Mouse (Mus musculus): ENCODE results near the gene Cib3. TPM values are rescaled to one million over a fixed set of nuclear protein-coding genes. Genes with fewer than 3 reads are reported as not detected.
A peak's percentile ranks its signal among the peaks of the same experiment; 100 is the strongest.

Gene Cib3
- polyA plus RNA-seq, 1 experiment from 2014 or later: not detected

DNA sequence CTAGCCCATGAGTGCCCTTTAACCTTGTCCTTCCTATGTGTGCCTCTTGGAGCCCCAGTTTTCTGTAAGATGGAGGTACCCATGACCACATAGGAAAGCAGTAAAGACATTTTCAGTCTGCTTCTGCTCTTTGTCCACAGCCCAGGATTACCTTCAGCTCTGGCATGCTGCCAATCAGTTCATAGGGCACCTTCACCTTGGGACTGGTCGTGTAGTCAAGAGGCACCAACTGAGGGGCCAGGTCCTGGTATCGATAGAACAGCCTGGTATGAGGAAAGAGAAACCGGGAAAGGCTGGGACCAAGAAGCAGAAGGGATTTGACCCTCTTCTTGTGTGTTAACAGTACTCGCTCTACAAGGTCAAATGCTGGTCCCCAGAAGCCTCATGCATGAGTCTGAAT, 2.4 kb downstream of the Cib3 start:
- no peak for ATAC-seq (ENCODE audit: insufficient read depth)
- H3K27ac ChIP-seq (replicated peaks): no peak overlapping the region
- H3K27me3 ChIP-seq: no peaks in the 10 kb centered on the region
- H3K36me3 ChIP-seq (replicated peaks): no peaks in the 10 kb centered on the region
- no peak overlapping the region for H3K4me2 ChIP-seq
- no peaks in the 10 kb centered on the region for H3K4me1 ChIP-seq (replicated peaks)
- H3K9ac ChIP-seq: no peak overlapping the region
- no peak overlapping the region for H3K4me3 ChIP-seq (replicated peaks)
- 61% methylated on average over 4 of the region's 4 CpGs for WGBS (ENCODE audit: insufficient replicate concordance)
- H3K9me3 ChIP-seq (replicated peaks): no peaks in the 10 kb centered on the region

DNA sequence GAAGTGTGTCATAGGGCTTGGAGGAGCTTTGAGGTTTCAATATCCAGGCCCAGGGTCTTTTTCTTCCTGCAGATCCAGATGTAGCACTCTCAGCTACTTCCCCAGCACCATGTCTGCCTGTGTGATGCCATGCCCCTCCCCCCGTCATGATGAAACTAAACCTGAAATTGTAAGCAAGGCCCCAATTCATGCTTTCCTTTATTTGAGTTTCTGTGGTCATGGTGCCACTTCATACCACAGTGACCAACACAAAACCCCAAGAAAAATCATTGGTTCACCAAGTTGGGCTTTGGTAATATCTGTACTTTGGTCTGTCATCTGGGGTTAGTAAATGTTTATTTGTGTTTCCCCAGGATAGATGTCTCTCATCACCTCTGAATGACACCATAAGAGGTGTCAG, 4.1 kb downstream of the Cib3 start:
- H3K36me3 ChIP-seq (replicated peaks): no peaks in the 10 kb centered on the region
- no peak for ATAC-seq (ENCODE audit: insufficient read depth)
- no peaks in the 10 kb centered on the region for H3K27me3 ChIP-seq
- 73% methylated on average over 1 of the region's 1 CpGs for WGBS (ENCODE audit: insufficient replicate concordance)
- H3K9ac ChIP-seq: no peak overlapping the region
- no peak overlapping the region for H3K4me2 ChIP-seq
- H3K9me3 ChIP-seq (replicated peaks): 0 out of 2 replicates have a peak, but pooled peaks cover 2% of the 10 kb centered on the region
- H3K27ac ChIP-seq (replicated peaks): no peak overlapping the region
- H3K4me1 ChIP-seq (replicated peaks): no peaks in the 10 kb centered on the region
- H3K4me3 ChIP-seq (replicated peaks): no peak overlapping the region

GRCm38 (mm10) chr8:72197997-72198396, 14.6 kb downstream of the Cib3 start:
- 45% methylated on average over 8 of the region's 8 CpGs for WGBS (ENCODE audit: insufficient replicate concordance)
- Histone ChIP-seq H3K9ac (no peak overlapping the region), H3K4me1 (replicated peaks) (no peaks in the 10 kb centered on the region), H3K4me3 (replicated peaks) (no peak overlapping the region), H3K27me3 (no peaks in the 10 kb centered on the region), H3K36me3 (replicated peaks) (no peaks in the 10 kb centered on the region), H3K27ac (replicated peaks) (no peak overlapping the region), H3K4me2 (no peak overlapping the region), H3K9me3 (replicated peaks) (no peaks in the 10 kb centered on the region; the same call in 1 of the 2 replicates)
- ATAC-seq (ENCODE audit: insufficient read depth): no peak

DNA sequence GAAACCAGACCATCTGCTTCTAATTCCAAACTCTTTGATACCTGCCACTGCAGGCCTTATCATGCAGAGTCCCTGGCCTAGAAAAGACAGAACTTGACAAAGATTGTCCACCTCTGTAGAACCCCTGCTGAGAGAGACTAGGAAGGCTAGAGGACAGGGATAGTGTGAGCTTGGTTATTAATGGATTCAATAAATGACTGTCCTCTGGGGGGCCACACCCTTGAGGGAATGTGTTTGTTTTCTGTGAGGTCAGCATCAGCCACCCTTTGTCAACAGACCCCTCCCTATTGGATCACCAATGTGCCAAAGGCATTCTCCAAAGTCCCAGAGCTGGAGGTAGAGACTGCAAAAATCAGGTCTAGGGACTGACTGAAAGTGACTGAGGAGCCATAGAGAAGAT, 20.6 kb downstream of the Cib3 start:
- Histone ChIP-seq H3K9me3 (replicated peaks) (no peaks in the 10 kb centered on the region), H3K36me3 (replicated peaks) (no peaks in the 10 kb centered on the region), H3K27ac (replicated peaks) (no peak overlapping the region), H3K4me1 (replicated peaks) (no peaks in the 10 kb centered on the region), H3K9ac (no peak overlapping the region), H3K4me2 (no peak overlapping the region), H3K27me3 (no peaks in the 10 kb centered on the region), H3K4me3 (replicated peaks) (no peak overlapping the region)
- no peak for ATAC-seq (ENCODE audit: insufficient read depth)

DNA sequence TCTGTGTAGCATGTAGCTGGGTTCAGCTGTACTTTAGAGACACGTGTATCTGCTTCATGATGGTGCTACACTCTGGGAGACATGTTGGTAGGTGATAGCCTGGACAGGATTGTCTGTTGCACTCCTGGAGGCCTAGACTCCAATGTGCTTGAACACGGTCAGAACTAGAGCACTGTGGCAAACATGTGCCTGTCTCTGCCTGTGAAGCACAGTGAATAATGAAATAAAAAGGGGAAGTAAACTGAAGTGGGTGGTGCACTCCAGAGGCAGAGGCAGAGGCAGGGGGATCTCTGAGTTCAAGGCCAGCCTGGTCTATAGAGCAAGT, 22.5 kb downstream of the Cib3 start:
- no peak for ATAC-seq (ENCODE audit: insufficient read depth)
- no peaks in the 10 kb centered on the region for H3K27me3 ChIP-seq
- peak overlapping the region; percentile 8; the same call in 1 of the 2 replicates for H3K4me2 ChIP-seq
- no peaks in the 10 kb centered on the region for H3K36me3 ChIP-seq (replicated peaks)
- no peak overlapping the region for H3K27ac ChIP-seq (replicated peaks)
- no peak overlapping the region for H3K4me3 ChIP-seq (replicated peaks)
- H3K9ac ChIP-seq: no peak overlapping the region
- 52% methylated on average over 2 of the region's 2 CpGs for WGBS (ENCODE audit: insufficient replicate concordance)
- H3K4me1 ChIP-seq (replicated peaks): no peaks in the 10 kb centered on the region
- no peaks in the 10 kb centered on the region for H3K9me3 ChIP-seq (replicated peaks)

DNA sequence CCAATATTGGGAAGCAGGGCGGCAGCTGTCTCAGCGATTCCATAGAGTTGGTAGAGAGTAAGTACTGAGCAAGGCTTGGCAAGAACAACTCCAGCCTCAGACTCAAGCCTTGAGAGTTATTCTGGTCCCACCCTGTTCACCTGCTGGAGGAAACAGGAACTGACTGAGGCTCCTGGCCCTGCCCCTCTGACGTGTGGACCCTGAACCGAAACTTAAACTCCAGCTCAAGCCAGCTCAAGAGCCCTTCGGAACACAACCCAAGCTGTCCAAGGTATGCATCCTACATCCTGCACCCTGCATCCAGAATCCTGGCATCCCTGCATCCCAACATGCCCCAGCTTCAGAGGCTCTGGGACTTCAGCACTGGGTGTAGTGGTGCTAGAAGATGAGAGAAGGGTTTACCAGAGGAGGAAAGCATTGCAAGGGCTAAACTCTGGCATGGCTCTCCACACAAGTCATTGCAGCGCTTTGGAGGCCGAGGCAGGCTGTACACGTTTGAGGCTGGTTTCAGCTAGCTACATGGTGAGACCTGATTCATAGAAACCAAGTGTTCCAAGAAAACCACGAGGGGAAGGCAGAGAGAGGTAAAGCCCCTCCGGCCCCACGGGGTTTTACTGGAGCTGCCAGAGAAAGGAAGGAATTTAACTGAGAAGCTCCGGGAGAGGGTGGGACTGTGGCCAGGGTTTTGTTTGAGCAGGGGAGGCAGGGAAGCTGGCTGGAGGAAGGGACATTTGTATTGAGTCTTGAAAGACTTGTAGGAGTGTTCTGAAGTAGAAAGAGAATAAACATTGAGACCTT, 23.0 kb downstream of the Cib3 start, which contains the start of gene Hsh2d:
Hsh2d (plus strand) TSS at position 222 of the 798 bp plus-strand sequence.
- Histone ChIP-seq H3K4me3 (replicated peaks) (peak within 1 kb of the TSS; percentile 3; the same call in 1 of the 2 replicates), H3K9me3 (replicated peaks) (no peaks in the 10 kb centered on the region), H3K27me3 (no peaks in the 10 kb centered on the region), H3K4me2 (peak within 1 kb of the TSS; percentile 8; the same call in 1 of the 2 replicates), H3K9ac (0 out of 2 replicates have a peak within 1 kb of the TSS, but pooled peaks have one; percentile 4), H3K36me3 (replicated peaks) (no peaks in the 10 kb centered on the region), H3K4me1 (replicated peaks) (no peaks in the 10 kb centered on the region), H3K27ac (replicated peaks) (no peak within 1 kb of the TSS)
- ATAC-seq (ENCODE audit: insufficient read depth): no peak
- WGBS (ENCODE audit: insufficient replicate concordance): 50% methylated on average over 12 of the region's 12 CpGs

GRCm38 (mm10) chr8:72187793-72188331, 24.8 kb downstream of the Cib3 start:
- Histone ChIP-seq H3K4me2 (no peak overlapping the region), H3K4me3 (replicated peaks) (no peak overlapping the region), H3K27ac (replicated peaks) (no peak overlapping the region), H3K36me3 (replicated peaks) (no peaks in the 10 kb centered on the region), H3K9ac (no peak overlapping the region), H3K9me3 (replicated peaks) (no peaks in the 10 kb centered on the region), H3K4me1 (replicated peaks) (0 out of 2 replicates have a peak, but pooled peaks cover 5% of the 10 kb centered on the region), H3K27me3 (no peaks in the 10 kb centered on the region)
- ATAC-seq (ENCODE audit: insufficient read depth): no peak
- 69% methylated on average over 2 of the region's 2 CpGs for WGBS (ENCODE audit: insufficient replicate concordance)

- Histone ChIP-seq H3K27ac (replicated peaks) (peak overlapping the region; percentile 51; the same call in 1 of the 2 replicates), H3K4me2 (no peak overlapping the region), H3K4me3 (replicated peaks) (no peak overlapping the region), H3K36me3 (replicated peaks) (peaks cover 36% of the 10 kb centered on the region), H3K27me3 (no peaks in the 10 kb centered on the region), H3K9me3 (replicated peaks) (no peaks in the 10 kb centered on the region), H3K9ac (no peak overlapping the region), H3K4me1 (replicated peaks) (0 out of 2 replicates have a peak, but pooled peaks cover 5% of the 10 kb centered on the region)
- no peak for ATAC-seq (ENCODE audit: insufficient read depth)
- 53% methylated on average over 2 of the region's 2 CpGs for WGBS (ENCODE audit: insufficient replicate concordance)
Observed at GRCm38 (mm10) chr8:72183554-72184202, 29.0 kb downstream of the Cib3 start.

- Histone ChIP-seq H3K27me3 (no peaks in the 10 kb centered on the region), H3K9ac (no peak overlapping the region), H3K4me1 (replicated peaks) (no peaks in the 10 kb centered on the region), H3K4me3 (replicated peaks) (no peak overlapping the region), H3K36me3 (replicated peaks) (peaks cover 99% of the 10 kb centered on the region), H3K9me3 (replicated peaks) (no peaks in the 10 kb centered on the region), H3K27ac (replicated peaks) (no peak overlapping the region), H3K4me2 (no peak overlapping the region)
- 56% methylated on average over 5 of the region's 5 CpGs for WGBS (ENCODE audit: insufficient replicate concordance)
- no peak for ATAC-seq (ENCODE audit: insufficient read depth)
Observed at GRCm38 (mm10) chr8:72177346-72177925, 35.2 kb downstream of the Cib3 start.

DNA sequence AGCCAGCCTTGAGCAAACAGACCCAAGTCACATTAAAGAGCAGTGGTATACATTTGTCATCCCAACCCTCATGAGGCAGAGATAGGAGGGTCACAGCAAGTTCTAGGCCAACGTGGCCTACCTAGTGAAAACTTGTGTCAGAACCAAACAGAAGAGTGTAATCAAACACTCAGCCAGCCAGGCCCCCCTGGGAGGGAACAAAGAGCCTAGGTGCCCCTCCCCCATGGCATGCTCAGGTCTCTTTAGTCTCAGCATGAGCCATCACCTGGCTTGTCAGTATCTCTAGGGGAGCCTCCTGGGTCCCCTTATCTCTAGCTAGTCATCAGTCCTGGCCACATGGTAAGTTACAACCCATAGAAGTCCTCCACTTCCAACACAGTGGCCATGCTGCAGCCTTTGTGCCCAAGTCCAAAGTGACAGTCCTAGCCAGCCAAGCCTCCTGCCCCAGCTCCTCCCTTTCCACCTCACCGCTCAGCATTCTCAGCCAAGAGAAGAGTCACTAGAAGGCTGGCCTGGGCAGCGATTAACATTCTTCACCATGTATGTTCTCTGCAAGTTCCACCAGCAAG, 42.9 kb downstream of the Cib3 start:
- peak overlapping the region; percentile 43; the same call in 1 of the 2 replicates for H3K27ac ChIP-seq (replicated peaks)
- peaks cover 22% of the 10 kb centered on the region for H3K4me1 ChIP-seq (replicated peaks)
- WGBS (ENCODE audit: insufficient replicate concordance): 62% methylated on average over 3 of the region's 3 CpGs
- ATAC-seq (ENCODE audit: insufficient read depth): peak; percentile 67
- H3K4me3 ChIP-seq (replicated peaks): no peak overlapping the region
- peaks cover 84% of the 10 kb centered on the region for H3K36me3 ChIP-seq (replicated peaks)
- H3K4me2 ChIP-seq: no peak overlapping the region
- H3K9ac ChIP-seq: no peak overlapping the region
- no peaks in the 10 kb centered on the region for H3K27me3 ChIP-seq
- H3K9me3 ChIP-seq (replicated peaks): no peaks in the 10 kb centered on the region
